Mouse (Mus musculus) right cerebral cortex, postnatal 14 days (tissue): ENCODE data around the gene Gcnt4.
"Not testable (repeated sequence)": the region's sequence is repeated elsewhere in the genome, so short reads cannot be mapped to it uniquely, and the experiment has no call there.

ENCODE experiments used
- DNase-seq: peaks from one replicate; pipeline ENCODE4 v3.0.0; 2022

Gcnt4 gene

GRCm38 (mm10) chr13:96923999-96924961 is at the start of gene Gcnt4:
Gcnt4 (plus strand) TSS chr13:96924689.
- peak; percentile 16 for DNase-seq

GRCm38 (mm10) chr13:96878220-96879057 is 46.0 kb upstream of the Gcnt4 start:
- DNase-seq = peak; percentile 28

- no peak for DNase-seq
Observed at GRCm38 (mm10) chr13:96884534-96884933, 40.0 kb upstream of the Gcnt4 start.

- DNase-seq = no peak
Observed at GRCm38 (mm10) chr13:96889985-96890384, 34.5 kb upstream of the Gcnt4 start.

- no peak for DNase-seq
Observed at GRCm38 (mm10) chr13:96895144-96895543, 29.3 kb upstream of the Gcnt4 start.

GRCm38 (mm10) chr13:96906717-96907116 is 17.8 kb upstream of the Gcnt4 start:
- DNase-seq = no peak

- no peak for DNase-seq
Observed at GRCm38 (mm10) chr13:96911202-96911601, 13.3 kb upstream of the Gcnt4 start.

GRCm38 (mm10) chr13:96923134-96923533 is 1.4 kb upstream of the Gcnt4 start:
- DNase-seq = not testable (repeated sequence)

- peak; percentile 21 for DNase-seq
Observed at GRCm38 (mm10) chr13:96924985-96925745, 676 bp downstream of the Gcnt4 start.

- no peak for DNase-seq
Observed at GRCm38 (mm10) chr13:96925991-96926725, 1.7 kb downstream of the Gcnt4 start.

GRCm38 (mm10) chr13:96927781-96928180 is 3.3 kb downstream of the Gcnt4 start:
- DNase-seq = no peak

GRCm38 (mm10) chr13:96928432-96929039 is 4.0 kb downstream of the Gcnt4 start:
- DNase-seq = no peak

GRCm38 (mm10) chr13:96932745-96933144 is 8.3 kb downstream of the Gcnt4 start:
- peak; percentile 51 for DNase-seq

- no peak for DNase-seq
Observed at GRCm38 (mm10) chr13:96933367-96933766, 8.9 kb downstream of the Gcnt4 start.

- DNase-seq = no peak
Observed at GRCm38 (mm10) chr13:96936173-96936777, 11.8 kb downstream of the Gcnt4 start.

GRCm38 (mm10) chr13:96937059-96937558 is 12.6 kb downstream of the Gcnt4 start:
- no peak for DNase-seq

GRCm38 (mm10) chr13:96939680-96940079 is 15.2 kb downstream of the Gcnt4 start:
- no peak for DNase-seq

- DNase-seq = not testable (repeated sequence)
Observed at GRCm38 (mm10) chr13:96941481-96941880, 17.0 kb downstream of the Gcnt4 start.

GRCm38 (mm10) chr13:96943571-96943970 is 19.1 kb downstream of the Gcnt4 start:
- DNase-seq = peak; percentile 55

- DNase-seq = no peak
Observed at GRCm38 (mm10) chr13:96945748-96946147, 21.3 kb downstream of the Gcnt4 start.

- DNase-seq = no peak
Observed at GRCm38 (mm10) chr13:96947722-96948121, 23.2 kb downstream of the Gcnt4 start.
